8 mouse cellular contexts compared by ENCODE assay signal in the genomic region with DNA sequence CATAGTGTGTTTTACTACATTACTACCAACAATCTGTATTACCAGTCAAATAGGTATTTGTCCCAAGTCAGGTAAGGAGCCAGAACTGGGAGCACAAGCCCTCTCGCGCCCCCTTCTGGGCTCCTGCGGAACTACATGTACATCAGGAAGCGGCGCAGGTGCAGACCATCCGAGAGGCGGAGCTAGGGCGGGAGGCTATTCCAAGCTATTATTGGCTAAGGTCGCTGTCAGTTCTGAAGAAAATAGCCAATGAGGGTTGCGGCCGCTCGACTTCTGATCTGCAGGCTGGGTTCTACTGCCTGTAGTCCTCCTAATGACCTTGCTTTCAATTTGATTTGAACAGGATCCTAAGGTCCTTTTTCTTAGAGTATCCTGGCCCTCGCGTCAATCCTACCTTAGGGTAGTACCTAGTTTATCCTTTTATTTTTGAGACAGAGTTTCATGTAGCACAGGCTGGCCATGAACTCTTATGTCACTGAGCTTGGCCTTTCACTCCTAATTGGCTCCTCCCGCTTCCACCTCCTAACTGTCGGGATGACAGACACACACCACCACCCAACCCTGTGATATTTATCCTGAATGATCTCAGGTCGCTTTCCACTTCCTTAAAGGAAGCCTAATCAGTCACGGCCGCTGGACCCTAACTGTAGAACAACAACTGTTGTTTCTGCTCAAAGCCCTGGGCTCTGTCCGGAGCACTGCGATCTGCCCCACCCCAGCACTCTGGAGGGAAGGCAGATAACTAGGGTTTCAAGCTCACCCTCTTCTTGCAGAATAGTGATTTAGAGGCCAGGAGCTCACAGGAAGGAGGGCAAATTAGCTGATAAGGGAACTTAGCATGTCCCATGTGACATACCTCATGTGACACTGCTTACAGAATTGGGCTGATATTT. TPM values are rescaled to one million over a fixed set of nuclear protein-coding genes. Genes with fewer than 3 reads are reported as not detected.
DNase-seq lines count a peak whose midpoint lies in the region; ATAC-seq and TF ChIP-seq lines count a peak whose summit lies in the region.

No protein-coding gene starts in this region.

- peak overlapping the region; percentile 67 for H3K4me3 ChIP-seq in gastrocnemius, adult 2 months
- peak overlapping the region; percentile 92 for H3K4me3 ChIP-seq in megakaryocyte, embryonic 14.5 days (replicated peaks)

- intact Hi-C loops in gastrocnemius, adult 2 months (cut with DNase I): loop anchor here (2.0 to 5.0 kb wide), 3 partner anchors 36 to 192 kb away; partner anchors contain the start of genes Cdc37 and Qtrt1

- peak overlapping the region; percentile 87 for H3K27ac ChIP-seq in gastrocnemius, adult 2 months

- ATAC-seq in common myeloid progenitor, adult 5-6 weeks (replicated peaks; ENCODE audit: low read depth, poor library complexity, severe bottlenecking): peak; percentile 87

- H3K27me3 ChIP-seq in megakaryocyte, embryonic 14.5 days (replicated peaks): peaks cover 6% of the 10 kb centered on the region

- TF ChIP-seq CTCF in gastrocnemius, adult 2 months (IDR thresholded peaks at IDR 0.05): no peak; the same call in 1 of the 2 replicates

- H3K4me1 ChIP-seq in megakaryocyte, embryonic 14.5 days: peaks cover 36% of the 10 kb centered on the region

- peak; percentile 97 for DNase-seq in ZHBTc4 (ENCODE audit: low read depth, low spot score)
- peak; percentile 93 for DNase-seq in gastrocnemius, adult 2 months
- peak; percentile 79 for DNase-seq in hindlimb bud, embryonic 11.5 days (ENCODE audit: extremely low spot score, low read depth, low spot score)
- DNase-seq in left cerebral cortex, adult 8-10 months (ENCODE audit: low spot score in 2 of 2): peak; percentile 90
- peak; percentile 92 to 93 for DNase-seq in right cerebral cortex, postnatal 10 days (ENCODE audit: low spot score in 2 of 2)
- peak; percentile 90 for DNase-seq in urinary bladder, postnatal 25 days (ENCODE audit: low spot score)

- peaks cover 6% of the 10 kb centered on the region; the same call in 1 of the 2 replicates for H3K9me3 ChIP-seq in megakaryocyte, embryonic 14.5 days

- H3K36me3 ChIP-seq in megakaryocyte, embryonic 14.5 days (replicated peaks; ENCODE audit: low read length): peaks cover 5% of the 10 kb centered on the region

RNA-seq across cellular contexts. Expression of gene Keap1, which starts 18.4 kb away (rescaled TPM):
- 35.4 and 38.3 TPM in 2 replicates for total RNA-seq in common myeloid progenitor, adult 5-6 weeks (2017)
- 10 to 100 TPM; 51.3 to 62.3 TPM for total RNA-seq in gastrocnemius, adult 2 months (2021)
- total RNA-seq in left cerebral cortex, adult 8-10 months (2022): 10 to 100 TPM; 57.8 to 68.8 (median 59.9) TPM
- polyA plus RNA-seq in megakaryocyte, embryonic 14.5 days (2012; ENCODE audit: insufficient read depth, low replicate concordance): 47.4 and 49.4 TPM in 2 replicates

RNA-seq across cellular contexts. Expression of gene S1pr5, which starts 27.5 kb away (rescaled TPM):
- 0.09 TPM in 1 of 2 replicates, not detected in the other for total RNA-seq in common myeloid progenitor, adult 5-6 weeks (2017)
- under 1 TPM; 0.15 to 0.33 TPM for total RNA-seq in gastrocnemius, adult 2 months (2021)
- 10 to 100 TPM; 14.8 to 20.5 (median 16.8) TPM for total RNA-seq in left cerebral cortex, adult 8-10 months (2022)
- polyA plus RNA-seq in megakaryocyte, embryonic 14.5 days (2012; ENCODE audit: insufficient read depth, low replicate concordance): not detected in 2 replicates

RNA-seq across cellular contexts. Expression of gene Atg4d, which starts 44.4 kb away (rescaled TPM):
- 6.1 and 14.8 TPM in 2 replicates for total RNA-seq in common myeloid progenitor, adult 5-6 weeks (2017)
- total RNA-seq in gastrocnemius, adult 2 months (2021): 10 to 100 TPM; 68.0 to 77.4 TPM
- 10 to 100 TPM; 35.3 to 48.7 (median 39.7) TPM for total RNA-seq in left cerebral cortex, adult 8-10 months (2022)
- 53.1 and 67.2 TPM in 2 replicates for polyA plus RNA-seq in megakaryocyte, embryonic 14.5 days (2012; ENCODE audit: insufficient read depth, low replicate concordance)

RNA-seq across cellular contexts. Expression of gene Pde4a, which starts 55.2 kb away (rescaled TPM):
- total RNA-seq in common myeloid progenitor, adult 5-6 weeks (2017): 5.4 and 10.9 TPM in 2 replicates
- total RNA-seq in gastrocnemius, adult 2 months (2021): 10 to 100 TPM; 39.0 to 66.8 TPM
- total RNA-seq in left cerebral cortex, adult 8-10 months (2022): 10 to 100 TPM; 91.9 to 94.8 (median 93.7) TPM
- 8.2 and 26.2 TPM in 2 replicates for polyA plus RNA-seq in megakaryocyte, embryonic 14.5 days (2012; ENCODE audit: insufficient read depth, low replicate concordance)

Comparison
In these comparisons a context has a peak if more than half of its experiments do, and no peak if none do; other contexts are left out.
1. Peak in every context shown above with its lines: DNase-seq, ATAC-seq, H3K4me3 ChIP-seq and H3K27ac ChIP-seq.
2. RNA of gene S1pr5, which starts 27.5 kb away (total RNA-seq): 14.8 to 20.5 TPM in left cerebral cortex, adult 8-10 months; 0.15 to 0.33 TPM in gastrocnemius, adult 2 months and 0.09 TPM in common myeloid progenitor, adult 5-6 weeks; every median in the first group is over 10 times any median in the second.